Mouse (Mus musculus) embryo, embryonic 10 days (tissue): ENCODE results near the gene Klhdc8a.
A peak's percentile ranks its signal among the peaks of the same experiment; 100 is the strongest.

ENCODE experiments used
- DNase-seq: peaks from one replicate; pipeline ENCODE4 v3.0.0-alpha.2; 2015; ENCODE audit warnings: low spot score

Klhdc8a gene

DNA sequence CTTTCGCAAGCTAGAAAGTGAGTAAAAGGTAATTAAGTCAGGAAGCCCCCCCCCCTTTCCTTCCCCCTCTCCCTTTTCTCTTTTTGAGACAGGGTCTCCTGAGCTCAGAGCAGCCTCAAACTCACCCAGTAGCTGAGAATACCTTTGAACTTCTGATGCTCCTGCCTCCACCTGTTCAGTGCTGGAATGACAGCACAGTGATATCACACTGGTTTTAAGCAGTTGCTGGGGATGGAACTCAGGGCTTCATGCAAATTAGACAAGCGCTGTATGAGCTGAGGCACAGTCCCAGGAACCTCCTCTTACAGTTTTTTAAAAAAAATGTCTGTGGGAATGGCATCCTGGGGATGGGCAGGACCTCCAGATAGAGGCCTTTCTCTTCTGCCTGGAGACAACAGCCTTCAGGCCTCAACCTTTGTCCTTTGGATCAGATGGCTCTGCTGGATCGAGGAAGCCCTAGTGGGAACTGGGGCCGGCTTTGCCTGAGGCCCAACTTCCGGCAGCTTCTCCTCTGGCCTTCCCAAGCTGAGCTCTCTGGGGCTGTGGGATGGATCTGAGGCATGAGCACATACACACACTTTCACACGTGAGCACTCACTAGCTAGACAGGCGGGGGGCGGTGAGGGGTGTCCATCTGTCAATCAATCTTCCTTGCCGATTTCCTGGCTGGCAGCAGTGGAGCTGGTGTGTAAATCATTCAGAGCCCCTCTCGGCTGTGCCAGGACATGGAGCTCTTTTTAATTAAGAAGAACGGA is 7.3 kb upstream of the Klhdc8a start:
- peak; percentile 31 for DNase-seq

DNA sequence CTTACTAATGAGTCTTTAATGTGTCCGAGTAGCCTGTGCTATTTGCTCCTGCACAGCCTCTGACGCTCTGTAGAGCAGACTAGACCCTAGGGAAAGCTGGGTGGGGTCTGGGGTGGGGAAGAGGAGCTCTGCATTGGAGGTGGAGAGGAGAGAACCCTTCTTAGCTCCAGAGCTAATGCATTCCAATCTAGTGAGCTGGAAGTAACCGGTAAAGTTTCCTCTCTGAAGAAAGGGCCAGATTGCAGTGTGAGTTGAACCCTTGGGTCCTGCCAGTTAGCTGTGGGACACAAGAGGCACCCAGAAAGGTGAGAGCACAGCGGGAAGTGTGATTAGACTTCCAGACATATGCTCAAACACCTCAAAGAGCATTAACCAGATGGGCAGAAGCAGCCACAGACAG is 6.7 kb upstream of the Klhdc8a start:
- no peak for DNase-seq

DNA sequence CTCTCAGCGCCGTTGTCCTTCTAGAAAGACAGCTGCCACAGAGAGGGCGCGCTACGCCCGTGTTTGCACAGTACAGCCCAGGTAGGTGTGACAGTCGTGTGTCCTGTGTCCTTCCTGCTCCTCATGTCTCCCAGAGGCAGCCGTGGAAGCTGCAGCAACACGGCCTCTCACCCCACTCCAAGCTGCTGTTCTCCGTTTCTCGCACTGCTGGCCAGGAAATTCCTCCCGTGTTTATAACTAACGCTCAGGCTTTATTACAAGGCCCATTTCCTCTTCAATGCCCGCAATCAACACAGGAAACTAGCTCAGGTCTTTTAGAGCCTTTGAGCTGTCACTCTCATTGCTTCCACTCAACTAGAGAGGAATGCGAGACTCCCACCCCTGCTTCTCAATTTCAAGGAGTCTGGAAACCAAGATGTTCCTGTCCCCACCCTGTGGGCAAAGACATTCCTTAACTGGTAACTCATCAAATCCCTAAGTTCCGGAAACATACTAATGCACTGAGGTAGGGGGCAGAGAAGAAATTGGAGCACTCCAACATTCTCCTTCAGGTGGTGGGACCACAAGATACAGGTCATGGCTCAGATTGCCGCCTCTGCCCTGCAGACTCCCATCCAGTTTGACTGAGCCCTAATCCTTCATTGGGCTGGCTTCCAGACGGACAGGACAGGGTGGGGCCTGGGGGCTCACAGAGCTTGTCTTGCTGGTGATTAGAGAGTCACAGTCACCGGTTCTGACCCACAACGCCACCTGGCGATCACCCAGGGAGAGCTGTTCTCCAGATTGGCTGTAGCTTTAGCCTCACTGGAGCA is 5.9 kb upstream of the Klhdc8a start:
- DNase-seq: peak; percentile 53

DNA sequence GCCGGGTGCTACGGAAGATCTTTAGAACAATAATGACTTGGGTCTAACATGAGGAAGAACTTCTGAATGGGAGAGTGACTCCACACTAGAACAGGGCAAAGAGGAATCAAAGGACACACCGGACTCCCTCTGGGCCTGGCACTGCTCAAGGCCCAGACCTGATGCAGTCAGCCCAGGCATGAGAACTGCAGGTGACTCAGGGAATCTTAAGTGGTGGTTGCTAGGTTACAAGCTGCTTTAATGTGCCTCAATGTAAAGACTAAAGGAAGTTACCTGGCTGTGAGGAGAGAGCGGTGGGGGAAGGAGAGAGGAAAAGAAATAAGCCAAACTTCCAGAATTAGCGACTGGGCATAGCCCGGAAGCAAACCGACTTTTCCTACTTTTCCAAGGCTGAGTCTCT is 2.9 kb upstream of the Klhdc8a start:
- no peak for DNase-seq

DNA sequence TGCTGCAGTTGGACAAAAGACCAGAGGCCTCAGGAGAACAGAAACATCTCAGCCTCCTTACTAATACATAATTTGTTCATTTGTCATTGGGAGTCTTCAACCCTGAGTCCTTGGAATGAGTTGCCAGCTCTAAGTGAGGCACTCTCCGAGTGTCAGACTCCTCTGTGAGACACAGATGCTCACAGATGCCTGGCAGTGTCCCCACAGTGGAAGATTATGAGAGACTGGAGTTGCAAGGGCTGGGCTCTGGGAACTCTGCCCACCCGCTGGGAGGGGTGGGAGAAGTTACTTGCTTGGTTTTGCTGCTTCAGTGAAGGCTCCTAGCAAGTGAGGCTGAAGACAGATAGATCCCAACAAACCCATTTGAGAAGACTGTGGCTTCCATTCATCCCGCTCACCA is 2.4 kb upstream of the Klhdc8a start:
- DNase-seq: no peak

DNA sequence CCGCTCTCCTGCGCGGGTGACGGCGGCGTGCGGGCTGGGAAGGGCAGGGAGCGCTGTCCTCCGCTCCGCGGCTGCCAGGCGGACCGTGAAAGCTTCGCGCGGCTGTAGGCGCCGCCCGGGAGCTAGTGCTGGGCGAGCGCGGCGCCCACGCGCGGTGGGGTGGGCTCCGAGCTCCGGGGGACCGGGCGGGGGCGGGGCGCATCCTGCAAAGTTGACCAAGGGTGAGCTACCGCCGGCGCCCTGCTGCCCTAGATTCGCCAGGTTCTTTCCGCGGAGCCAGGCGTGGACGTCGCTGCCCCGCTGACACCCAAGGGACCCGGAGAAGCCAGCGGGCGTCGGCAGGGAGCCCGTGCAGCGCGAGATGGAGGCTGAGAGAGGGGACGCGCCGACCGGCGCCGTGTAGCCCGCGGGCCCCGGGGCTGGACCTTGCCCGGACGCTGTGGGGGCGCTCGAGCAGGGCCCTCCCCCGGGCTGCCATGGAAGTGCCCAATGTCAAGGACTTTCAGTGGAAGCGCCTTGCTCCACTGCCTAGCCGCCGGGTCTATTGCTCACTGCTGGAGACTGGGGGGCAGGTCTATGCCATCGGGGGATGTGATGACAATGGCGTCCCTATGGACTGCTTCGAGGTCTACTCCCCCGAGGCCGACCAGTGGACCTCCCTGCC is 507 bp downstream of the Klhdc8a start:
- peak; percentile 50 for DNase-seq

DNA sequence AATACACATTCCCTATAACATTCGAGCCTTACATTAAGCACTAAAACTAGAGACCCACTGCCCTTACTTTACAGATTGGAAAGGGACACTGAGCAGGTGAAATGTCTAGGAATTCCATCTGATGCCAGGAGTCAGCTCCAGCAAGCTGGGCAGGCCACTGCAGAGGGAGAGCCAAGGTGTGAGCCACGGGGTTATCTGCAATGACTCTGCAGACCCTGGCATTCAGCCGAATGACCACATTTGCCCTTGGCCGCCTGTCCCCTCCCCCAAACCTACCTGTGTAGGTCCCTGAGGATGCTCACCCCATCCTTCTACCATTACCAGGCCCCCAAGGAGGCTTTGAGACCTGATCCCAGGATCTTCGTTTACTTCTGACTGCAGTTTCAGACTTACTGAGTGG is 1.3 kb downstream of the Klhdc8a start:
- no peak for DNase-seq

DNA sequence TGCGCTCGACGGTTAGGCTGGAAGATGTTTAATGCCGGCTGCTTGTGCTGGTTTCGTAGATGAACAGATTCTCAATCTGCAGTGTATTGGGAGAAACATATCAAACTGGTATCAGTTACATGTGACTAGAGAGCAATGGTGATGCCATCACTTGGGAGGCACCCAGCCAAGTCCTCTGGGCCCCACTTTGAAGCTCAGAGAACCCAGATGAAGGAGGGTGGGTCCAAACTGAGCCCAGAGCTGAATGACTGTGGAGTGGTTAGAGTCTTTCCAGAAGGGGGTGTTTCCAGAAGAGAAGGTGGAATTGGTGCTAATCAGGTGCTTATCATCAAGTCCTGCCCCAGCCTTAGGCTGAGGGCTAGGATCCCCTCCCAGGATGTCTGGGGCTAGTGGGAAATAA is 2.8 kb downstream of the Klhdc8a start:
- DNase-seq: no peak

DNA sequence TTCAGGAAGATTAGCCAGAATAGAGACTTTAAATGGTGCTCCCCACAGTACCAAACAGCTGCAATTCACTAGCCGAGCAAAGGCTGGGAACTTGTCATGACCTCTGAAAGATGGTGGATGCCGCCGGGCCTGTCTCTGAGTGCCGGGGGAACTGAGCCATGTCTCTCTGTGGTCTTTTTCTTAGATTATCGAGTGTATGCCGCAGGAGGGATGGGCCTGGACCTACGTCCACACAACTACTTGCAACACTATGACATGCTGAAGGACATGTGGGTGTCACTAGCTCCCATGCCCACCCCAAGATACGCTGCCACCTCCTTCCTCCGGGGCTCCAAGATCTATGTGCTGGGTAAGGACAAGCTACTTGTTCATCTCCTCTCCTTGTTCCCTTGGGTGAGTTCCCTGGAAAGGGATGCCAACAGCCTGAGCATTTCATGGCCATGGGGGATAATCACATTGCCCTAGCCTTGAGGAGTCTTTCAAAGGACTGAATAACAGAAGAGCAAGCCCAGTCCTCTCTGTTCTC is 4.0 kb downstream of the Klhdc8a start:
- DNase-seq: no peak

DNA sequence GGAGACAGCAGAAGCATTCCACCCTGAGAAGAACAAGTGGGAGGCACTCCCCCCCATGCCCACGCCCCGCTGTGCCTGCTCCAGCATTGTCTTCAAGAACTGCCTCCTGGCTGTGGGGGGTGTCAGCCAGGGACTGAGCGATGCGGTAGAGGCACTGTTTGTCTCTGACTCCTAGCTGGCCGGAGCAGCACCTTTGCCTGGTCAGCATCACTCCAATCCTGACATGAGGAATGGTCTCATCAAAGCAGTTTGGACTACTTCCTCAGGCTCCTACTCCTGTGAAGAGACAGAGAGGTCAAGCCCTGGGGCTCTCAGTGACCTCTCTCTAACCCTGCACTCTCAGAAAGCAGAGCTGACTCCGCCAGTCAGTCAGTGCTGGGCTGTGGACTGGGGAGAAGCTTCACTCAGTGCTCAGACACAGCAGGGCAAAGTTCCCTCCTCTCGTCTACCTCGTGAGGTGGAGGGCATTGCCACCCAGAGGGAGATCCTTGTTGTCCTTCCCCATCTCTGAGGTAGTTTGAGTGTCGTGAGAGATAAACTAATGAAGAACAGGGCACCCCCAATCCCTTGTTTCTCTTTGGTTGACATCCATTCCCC is 6.3 kb downstream of the Klhdc8a start:
- peak; percentile 75 for DNase-seq

DNA sequence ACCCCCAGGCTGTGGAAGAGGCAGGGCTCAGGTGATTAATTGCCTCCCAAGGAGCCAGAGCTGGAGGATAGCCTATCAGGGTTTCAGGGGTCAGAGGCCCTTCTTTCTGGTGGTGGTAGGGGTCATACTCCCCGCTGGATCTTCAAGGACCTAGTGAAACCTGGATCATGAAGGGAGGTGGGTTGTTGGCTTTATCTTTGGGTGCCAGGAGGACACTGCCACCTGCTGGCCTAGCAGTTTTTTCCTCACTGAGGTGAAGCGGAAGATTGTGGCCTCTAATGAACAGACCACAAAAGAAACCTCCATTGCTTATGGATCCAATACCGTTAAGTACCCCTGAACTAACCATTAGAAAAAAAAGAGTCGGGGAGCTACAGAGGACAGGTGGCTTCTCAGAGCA is 7.7 kb downstream of the Klhdc8a start:
- peak; percentile 76 for DNase-seq

DNA sequence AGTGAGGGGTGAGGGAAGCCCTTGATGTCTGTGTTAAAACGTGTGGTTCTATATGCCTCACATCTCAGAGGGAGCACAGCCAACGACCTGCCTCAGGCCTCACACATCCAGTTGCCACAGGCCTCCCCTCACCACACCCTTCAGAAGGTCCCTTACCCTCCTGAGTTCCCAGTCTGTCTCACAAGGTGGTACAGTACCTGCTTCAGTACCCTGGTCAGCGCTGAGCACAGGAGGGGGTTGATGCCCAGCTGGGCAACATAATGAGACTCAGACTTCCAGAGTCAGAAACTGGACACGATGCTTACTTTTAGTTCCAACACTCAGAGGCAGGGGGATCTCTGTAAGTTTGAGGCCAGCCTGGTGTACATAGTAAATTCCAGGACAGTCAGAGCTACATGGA is 8.4 kb downstream of the Klhdc8a start:
- peak; percentile 62 for DNase-seq

DNA sequence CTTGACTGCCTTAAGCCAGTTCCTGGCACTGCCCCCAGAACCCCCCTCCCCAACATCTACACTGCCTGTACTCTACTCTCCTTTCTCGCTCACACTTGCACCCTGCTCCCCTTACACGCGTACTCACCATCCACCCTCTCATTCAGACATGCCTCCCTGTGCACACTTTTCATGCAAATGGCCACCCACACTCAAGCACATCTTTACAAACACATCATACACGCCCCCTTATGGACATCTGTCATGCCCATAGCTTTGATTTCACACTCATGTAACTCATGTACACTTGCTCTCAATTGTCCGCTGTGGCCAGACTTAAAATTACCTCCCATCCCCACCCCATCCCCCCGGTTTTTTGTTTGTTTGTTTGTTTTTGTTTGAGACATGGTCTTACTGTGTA is 9.5 kb downstream of the Klhdc8a start:
- no peak for DNase-seq

DNA sequence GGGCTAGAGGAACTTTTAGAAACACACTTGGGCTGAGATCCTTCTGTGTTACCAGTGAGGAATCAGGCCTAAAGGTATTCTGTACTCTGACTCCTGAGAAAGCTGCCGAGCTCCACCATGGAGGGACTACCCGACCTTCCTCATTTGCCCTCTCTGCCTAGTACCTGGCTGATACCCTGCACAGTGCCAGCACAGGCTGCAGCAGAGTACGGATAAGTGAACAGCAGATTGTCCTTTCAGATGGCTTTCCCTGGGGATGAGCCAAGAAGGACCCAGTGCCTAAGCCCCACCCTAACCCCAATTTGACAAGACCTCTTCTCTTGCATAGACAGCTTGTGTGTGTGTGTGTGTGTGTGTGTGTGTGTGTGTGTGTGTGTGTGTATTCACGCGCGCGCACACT is 10.2 kb downstream of the Klhdc8a start:
- DNase-seq: no peak

DNA sequence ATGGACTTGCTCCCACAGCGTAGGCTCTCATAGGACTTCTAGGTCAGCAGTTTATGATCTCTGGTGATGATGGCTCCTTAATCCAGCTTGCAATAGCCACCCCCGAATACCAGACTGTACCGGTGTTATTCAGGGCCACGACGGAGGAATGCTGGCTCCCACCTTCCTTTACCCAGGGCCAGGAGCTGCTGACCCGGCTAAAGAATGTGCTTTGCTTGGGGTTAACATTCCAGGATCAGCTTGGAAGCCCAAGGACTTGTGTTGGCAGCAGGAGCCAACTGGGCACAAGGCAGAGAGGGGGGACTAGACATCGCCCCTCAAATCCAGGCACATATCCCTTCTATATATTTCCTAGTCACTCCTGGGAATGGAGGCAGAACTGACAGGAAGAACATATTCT is 12.3 kb downstream of the Klhdc8a start:
- no peak for DNase-seq

DNA sequence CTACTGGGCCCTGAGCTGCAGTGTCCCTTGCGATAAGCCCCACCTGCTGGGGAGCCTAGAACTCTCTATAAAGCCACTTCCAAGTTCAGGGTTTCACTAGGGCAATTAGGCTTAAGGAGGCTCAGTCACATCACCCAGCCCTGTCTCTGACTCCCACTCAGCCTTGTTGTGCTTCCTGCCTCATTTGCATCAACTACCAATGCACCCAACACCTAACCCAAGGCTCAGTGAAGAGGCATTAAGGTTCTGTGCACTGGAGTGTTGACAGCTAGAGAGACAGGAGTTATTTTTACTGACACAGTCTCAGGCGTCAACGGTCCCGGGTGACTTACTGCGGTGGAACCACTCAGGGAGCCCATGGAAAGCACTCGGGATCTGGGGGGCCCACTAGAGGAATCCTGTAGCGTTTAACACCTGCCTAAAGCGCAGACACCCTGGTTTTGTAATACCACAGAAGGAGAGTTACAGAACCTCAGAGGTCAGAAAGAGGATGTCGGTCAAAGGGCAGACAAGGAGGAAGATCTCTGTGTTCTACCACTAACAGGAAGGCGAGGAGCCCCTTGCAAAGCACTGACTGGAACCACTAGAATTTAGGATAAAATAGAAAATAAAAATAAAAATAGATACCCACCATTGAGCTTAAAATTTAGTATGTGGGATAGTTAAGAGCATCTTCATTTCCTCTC is 12.9 kb downstream of the Klhdc8a start:
- no peak for DNase-seq

DNA sequence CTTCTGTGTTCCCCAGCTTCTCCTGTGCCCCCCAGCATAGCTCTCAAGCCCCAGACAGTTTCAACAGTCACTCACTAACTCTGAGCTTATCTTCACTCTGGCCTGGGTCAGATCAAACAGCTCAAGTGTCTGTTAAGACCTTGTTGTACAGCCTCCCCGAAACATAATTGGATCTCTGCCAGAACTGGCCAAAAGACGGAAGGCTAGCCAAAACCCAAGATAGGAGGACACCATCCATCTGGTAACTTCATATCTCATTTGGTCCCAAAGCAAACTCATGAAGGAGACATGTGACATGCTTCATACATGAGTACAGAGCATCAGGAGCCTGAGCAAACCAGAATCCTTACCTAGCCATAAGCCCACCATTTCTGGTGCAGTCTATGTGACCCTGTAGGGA is 13.6 kb downstream of the Klhdc8a start:
- DNase-seq: no peak

DNA sequence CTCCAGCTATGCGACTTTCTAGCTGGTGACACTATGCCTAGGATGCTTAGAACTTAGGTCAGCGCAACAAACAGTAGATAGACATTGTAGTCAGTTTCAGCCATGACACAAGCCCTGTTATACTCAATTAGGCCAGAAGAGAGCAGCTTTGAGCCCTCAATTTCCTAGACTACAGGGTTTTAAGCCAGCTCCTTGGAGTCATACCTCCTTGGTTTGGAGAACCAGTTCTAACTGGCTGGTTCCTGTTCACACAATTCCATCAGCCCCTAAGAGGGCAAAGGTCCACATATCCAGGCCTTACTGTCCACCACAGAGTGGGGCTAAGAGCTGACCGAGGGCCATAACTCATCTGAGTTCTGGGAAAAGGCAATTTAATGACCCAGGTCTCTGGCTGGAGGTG is 14.3 kb downstream of the Klhdc8a start:
- peak; percentile 83 for DNase-seq

DNA sequence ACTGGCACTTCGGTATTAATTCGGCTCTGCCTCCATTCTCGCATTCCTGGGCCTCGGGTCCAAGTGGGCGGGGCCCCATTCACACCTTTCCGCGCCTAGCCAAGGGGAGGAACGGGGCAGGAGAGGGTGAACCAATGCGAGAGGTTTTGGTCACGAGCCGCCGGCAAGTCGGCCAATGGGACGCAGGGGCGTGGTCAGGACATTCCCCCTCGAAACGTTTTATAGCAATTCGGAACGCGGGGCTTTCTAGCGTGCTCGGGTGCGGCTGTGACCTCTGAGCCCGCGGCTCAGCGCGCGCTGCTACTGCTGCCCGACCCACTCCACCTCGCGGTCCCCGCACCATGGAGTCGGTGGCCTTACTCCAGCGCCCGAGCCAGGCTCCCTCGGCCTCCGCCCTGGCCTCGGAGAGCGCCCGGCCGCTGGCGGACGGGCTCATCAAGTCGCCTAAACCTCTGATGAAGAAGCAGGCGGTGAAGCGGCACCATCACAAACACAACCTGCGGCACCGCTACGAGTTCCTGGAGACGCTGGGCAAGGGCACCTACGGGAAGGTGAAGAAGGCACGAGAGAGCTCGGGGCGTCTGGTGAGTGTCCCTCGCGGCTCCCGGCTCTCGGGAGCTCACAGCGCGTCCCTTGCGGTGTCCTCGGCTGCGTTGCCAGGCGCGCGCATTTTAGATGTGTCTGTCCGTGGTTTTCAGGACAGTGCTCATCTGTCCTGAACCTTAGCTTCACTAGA is 17.6 kb downstream of the Klhdc8a start, which contains the start of gene Nuak2:
Gene Nuak2, plus strand, starts transcription at position 238 of the 736 bp plus-strand sequence.
- peak; percentile 96 for DNase-seq

DNA sequence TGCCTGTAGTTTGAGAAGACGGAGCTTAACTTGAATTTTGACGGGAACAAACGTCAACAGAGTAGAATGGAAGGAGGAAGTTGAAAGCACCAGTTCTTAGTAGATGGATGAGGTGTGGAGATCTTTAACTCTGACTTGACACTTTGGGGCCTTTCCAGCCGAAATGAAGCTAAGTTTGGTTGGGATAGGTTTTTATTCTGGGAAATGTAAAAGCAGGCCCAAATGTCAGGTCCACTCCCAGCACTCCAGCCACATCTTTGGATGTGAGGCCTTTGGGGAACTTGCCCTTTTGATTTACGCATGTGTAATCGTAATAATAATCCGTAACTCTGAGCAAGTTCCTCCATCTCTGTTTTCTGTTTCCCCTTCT is 18.2 kb downstream of the Klhdc8a start:
- no peak for DNase-seq

DNA sequence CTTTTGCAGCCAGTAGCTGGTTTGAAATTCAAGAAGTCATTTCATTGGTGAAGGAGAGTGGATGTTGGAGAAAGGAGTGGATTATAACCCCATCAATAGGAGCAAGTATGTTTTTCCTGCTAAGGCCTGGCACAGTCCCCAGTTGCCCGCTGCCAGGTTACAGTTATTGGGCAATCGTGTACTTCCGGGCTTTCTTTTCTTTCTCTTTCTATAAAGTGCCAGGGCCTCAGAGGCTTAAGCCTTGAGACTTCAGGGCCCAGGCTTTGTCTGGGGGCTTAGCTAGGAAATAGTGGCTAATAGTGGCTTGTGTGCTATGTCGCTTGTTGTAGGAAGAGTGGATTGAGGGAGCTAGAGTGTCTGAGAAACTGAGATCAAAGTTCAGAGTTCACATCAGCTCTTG is 19.0 kb downstream of the Klhdc8a start:
- no peak for DNase-seq
